Mouse (Mus musculus) limb, embryonic 10.5 days (tissue): ENCODE data around the gene Peli2. TPM values are rescaled to one million over a fixed set of nuclear protein-coding genes. Genes with fewer than 3 reads are reported as not detected.

ENCODE experiments used
- DNase-seq: peaks from one replicate; pipeline ENCODE4 v3.0.0-alpha.2; 2017; ENCODE audit warnings: low spot score
- H3K27ac ChIP-seq: fragments of 300-500 bp; sonication (generic); 2 replicates; pipeline ENCODE4 v1.5.1; 2016; ENCODE audit warnings: mild to moderate bottlenecking
- H3K27me3 ChIP-seq: fragments of 300-500 bp; sonication (generic); 2 replicates; pipeline ENCODE4 v1.6.1; 2016; ENCODE audit warnings: low read depth, mild to moderate bottlenecking; ENCODE audit not compliant: poor library complexity, severe bottlenecking
- H3K36me3 ChIP-seq: fragments of 300-500 bp; sonication (generic); 2 replicates; pipeline ENCODE4 v1.6.1; 2016; ENCODE audit warnings: mild to moderate bottlenecking, moderate library complexity
- H3K4me1 ChIP-seq: fragments of 300-500 bp; sonication (generic); 2 replicates; pipeline ENCODE4 v1.6.1; 2016
- H3K4me3 ChIP-seq: fragments of 300-500 bp; sonication (generic); 2 replicates; pipeline ENCODE4 v1.5.1; 2016; ENCODE audit warnings: mild to moderate bottlenecking, moderate library complexity
- H3K9me3 ChIP-seq: fragments of 300-500 bp; sonication (generic); replicated peaks from 2 replicates; pipeline ENCODE4 v1.6.1; 2016; ENCODE audit warnings: mild to moderate bottlenecking
- WGBS: fragments of 180-500 bp; shearing (Covaris S2); methylation state at CpG from one replicate; pipeline ENCODE4 v1.1.7; 2016; 5-methylcytosine and 5-hydroxymethylcytosine counted together
- polyA plus RNA-seq: library from polyadenylated mRNA; unstranded; fragments of >200 nt; fragmentation: Nextera tagmentation; extraction: Ambion mirVana; gene quantifications from 2 replicates; pipeline ENCODE4 v1.2.1, GENCODE M21; 2016

Peli2 gene
- polyA plus RNA-seq, 1 experiment from 2014 or later: 7.3 TPM

DNA sequence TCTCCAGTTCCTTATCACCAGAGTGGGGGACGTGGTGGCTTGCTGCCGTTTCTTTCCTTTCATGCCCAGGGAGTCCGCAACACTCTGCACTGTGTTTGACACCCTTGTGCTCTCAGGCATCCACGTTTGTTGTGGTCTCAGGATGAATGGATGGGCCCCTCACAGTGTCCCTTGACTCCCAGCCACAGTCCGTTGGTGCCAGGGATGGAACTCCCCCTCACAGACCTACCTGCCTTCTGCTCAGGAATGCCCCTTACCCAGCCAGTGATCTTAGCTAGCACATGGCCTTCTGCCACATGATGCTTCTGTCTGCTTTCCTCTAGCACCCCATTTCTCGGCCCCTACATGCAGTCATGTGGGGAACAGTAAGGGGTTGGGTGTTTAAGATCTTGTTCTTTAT lies 65.7 kb downstream of the Peli2 start:
- Histone ChIP-seq H3K36me3 (peaks cover 22% of the 10 kb centered on the region), H3K27ac (no peak overlapping the region), H3K4me3 (no peak overlapping the region), H3K9me3 (no peaks in the 10 kb centered on the region), H3K4me1 (peaks cover 11% of the 10 kb centered on the region; the same call in 1 of the 2 replicates), H3K27me3 (no peaks in the 10 kb centered on the region)
- WGBS: 85% methylated on average over 6 of the region's 6 CpGs
- no peak for DNase-seq

DNA sequence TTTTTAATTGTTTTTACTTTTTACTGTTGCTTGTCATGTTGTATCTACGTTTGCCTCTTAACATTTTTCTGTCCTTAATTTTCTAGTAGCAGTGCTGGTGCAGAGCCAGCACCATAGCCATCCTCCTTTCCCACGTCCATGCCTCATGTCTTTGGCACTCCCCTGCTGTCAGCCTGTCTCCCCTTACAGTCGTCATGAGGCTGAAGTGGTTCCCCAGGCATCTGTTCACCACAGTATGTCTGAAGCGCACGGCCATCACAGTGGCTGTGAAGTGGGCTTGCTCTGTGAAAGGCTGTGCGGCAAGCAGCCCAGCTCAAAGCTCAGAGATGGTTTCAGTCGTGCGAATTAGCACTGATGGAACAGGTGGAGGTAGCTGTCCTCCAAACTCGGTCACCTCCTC lies 66.5 kb downstream of the Peli2 start:
- peaks cover 19% of the 10 kb centered on the region for H3K36me3 ChIP-seq
- WGBS: 84% methylated on average over 9 of the region's 9 CpGs
- no peaks in the 10 kb centered on the region for H3K9me3 ChIP-seq
- no peak overlapping the region for H3K27ac ChIP-seq
- no peaks in the 10 kb centered on the region for H3K27me3 ChIP-seq
- H3K4me3 ChIP-seq: no peak overlapping the region
- peaks cover 11% of the 10 kb centered on the region; the same call in 1 of the 2 replicates for H3K4me1 ChIP-seq
- no peak for DNase-seq

DNA sequence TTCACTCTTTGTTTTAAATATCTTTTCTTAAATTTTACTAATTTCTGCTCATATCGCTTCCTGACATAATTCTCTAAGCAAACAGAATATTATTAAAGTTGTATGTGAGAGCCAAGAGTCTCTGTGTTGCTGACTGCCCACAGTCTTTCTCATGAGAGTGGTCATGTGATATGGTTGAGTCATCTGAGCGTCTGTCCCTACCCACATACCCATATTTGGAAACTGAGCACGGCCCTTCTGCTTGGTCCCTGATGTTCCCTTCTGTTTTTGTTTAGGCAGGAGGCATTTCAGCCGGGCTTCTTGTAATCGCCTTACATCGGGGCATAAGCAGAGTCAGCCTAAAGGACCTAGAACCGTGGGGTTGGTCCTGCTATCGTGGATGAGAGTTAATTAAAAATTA lies 68.7 kb downstream of the Peli2 start:
- no peak overlapping the region for H3K4me3 ChIP-seq
- H3K4me1 ChIP-seq: peaks cover 11% of the 10 kb centered on the region; the same call in 1 of the 2 replicates
- peaks cover 11% of the 10 kb centered on the region for H3K36me3 ChIP-seq
- no peaks in the 10 kb centered on the region for H3K9me3 ChIP-seq
- no peak overlapping the region for H3K27ac ChIP-seq
- 57% methylated on average over 8 of the region's 8 CpGs for WGBS
- DNase-seq: no peak
- H3K27me3 ChIP-seq: no peaks in the 10 kb centered on the region

DNA sequence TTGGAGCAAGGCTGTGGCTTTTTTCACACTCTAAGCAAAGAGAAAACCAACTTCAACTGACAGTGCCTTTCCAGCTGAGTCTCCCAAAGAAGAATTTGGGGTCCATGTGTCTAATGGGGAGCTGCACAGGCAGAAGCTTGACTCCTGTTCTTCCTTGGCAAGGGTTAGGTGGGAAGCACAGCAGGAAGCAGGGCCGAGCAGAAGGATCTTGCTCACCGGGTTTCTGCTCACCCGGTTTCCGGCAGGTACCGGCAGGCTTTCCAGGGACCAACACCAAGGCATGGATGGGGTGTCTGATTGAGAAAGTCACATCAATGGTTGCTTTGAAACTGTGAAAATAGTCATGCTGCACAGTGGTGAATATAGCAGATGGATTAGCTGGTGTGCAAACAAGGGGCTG lies 70.3 kb downstream of the Peli2 start:
- H3K27ac ChIP-seq: no peak overlapping the region
- H3K27me3 ChIP-seq: no peaks in the 10 kb centered on the region
- DNase-seq: no peak
- peaks cover 11% of the 10 kb centered on the region; the same call in 1 of the 2 replicates for H3K4me1 ChIP-seq
- H3K9me3 ChIP-seq: no peaks in the 10 kb centered on the region
- no peaks in the 10 kb centered on the region for H3K36me3 ChIP-seq
- 95% methylated on average over 5 of the region's 5 CpGs for WGBS
- H3K4me3 ChIP-seq: no peak overlapping the region

DNA sequence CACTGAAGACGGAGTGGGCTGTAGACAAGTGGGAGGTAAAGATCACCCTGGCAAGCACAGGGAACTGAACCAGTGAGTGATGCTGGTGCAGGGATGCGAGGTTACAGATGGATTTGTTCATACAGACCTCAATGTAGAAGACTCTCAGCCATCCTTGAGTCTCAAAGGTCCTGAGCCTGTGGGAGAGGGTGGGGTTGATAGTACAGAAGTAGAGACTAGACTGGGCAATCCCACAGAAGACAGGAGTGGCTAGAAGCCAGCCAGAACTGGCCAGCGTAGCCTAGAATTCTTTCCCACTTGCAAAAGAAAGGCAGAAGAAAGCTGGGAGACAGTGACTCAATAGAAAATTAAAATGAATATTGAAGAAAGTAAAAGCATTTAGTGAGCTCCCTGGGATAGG lies 71.3 kb downstream of the Peli2 start:
- Histone ChIP-seq H3K9me3 (no peaks in the 10 kb centered on the region), H3K27me3 (no peaks in the 10 kb centered on the region), H3K27ac (no peak overlapping the region), H3K4me3 (no peak overlapping the region), H3K4me1 (peaks cover 11% of the 10 kb centered on the region; the same call in 1 of the 2 replicates), H3K36me3 (no peaks in the 10 kb centered on the region)
- 91% methylated on average over 3 of the region's 3 CpGs for WGBS
- DNase-seq: no peak

DNA sequence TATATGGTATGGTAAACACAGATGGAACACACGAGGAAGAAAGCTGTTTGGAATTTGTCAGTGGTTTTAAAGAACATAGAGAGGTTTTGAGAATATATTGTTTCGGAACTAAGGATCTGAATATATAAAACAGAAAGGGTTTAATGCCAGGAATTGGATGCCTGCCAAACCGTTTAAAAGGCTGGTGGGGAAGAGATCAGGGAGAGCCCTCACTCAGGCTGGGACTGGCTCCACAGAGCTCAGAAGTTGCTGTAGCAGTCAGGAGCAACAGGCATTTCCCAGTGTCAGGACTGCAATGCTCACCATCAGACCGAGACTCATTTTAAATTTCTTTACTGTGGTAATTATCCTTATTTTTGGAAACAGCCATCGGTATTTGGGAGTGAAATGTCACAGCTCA lies 76.2 kb downstream of the Peli2 start:
- 79% methylated on average over 5 of the region's 5 CpGs for WGBS
- no peak for DNase-seq
- Histone ChIP-seq H3K27me3 (no peaks in the 10 kb centered on the region), H3K9me3 (no peaks in the 10 kb centered on the region), H3K27ac (no peak overlapping the region), H3K4me3 (no peak overlapping the region), H3K4me1 (peaks cover 25% of the 10 kb centered on the region), H3K36me3 (no peaks in the 10 kb centered on the region)

DNA sequence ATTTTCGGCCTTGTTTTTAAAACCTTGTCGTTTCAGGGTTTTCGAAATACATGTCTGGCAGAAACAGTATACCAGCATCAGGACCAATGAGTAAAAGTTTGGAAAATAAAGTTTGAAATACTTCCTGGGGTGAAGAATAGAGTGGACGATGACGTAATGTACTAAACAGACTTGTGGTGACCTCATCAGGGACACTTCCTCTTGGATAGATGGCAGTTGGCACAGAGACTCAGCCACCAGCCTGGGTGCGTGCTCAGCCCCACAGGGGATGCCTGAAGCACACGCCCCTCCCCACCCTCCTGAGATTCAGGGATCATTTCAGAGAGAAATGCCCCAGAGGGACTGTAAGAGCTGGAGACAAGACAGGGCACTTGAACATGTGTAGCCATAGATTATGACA lies 76.7 kb downstream of the Peli2 start:
- Histone ChIP-seq H3K36me3 (no peaks in the 10 kb centered on the region), H3K27me3 (no peaks in the 10 kb centered on the region), H3K27ac (no peak overlapping the region), H3K4me3 (no peak overlapping the region), H3K9me3 (no peaks in the 10 kb centered on the region), H3K4me1 (peaks cover 30% of the 10 kb centered on the region)
- 90% methylated on average over 7 of the region's 7 CpGs for WGBS
- no peak for DNase-seq

DNA sequence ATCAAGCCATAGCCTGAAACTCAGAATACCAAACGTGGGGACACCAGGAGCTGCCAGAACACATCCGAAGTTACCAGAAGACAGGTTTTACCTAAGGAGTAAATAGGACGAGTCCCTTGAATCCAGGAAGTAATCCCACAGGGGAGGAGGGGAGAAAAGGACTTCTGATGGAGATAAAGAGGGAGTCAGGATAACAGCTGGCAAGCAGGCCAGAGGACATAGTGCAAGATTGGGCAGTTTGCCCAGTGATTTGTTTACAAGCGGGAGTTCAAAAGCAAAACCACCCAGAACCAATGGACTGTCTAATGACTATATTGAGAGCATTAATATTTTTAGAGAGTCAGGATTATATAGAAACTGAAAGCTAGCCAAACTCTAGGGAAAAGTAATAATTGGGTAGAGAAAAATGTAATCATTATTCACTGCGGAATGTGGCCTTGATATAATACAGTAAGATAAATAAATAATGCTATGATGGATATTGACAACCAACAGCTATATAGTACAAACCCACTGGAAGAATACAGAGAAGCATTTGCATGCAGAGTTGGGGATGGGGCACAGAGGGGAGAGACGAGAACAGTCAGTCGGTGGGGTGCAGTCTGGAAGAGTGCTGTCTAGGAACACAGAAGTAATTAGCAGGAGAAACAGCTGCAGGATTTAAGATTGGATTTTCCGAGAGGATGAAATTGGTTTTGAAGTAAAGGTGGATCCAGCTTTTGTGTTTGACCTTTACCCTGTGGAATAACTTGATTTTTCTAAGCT lies 77.7 kb downstream of the Peli2 start:
- Histone ChIP-seq H3K27ac (no peak overlapping the region), H3K27me3 (no peaks in the 10 kb centered on the region), H3K36me3 (no peaks in the 10 kb centered on the region), H3K4me1 (peaks cover 36% of the 10 kb centered on the region), H3K4me3 (no peak overlapping the region), H3K9me3 (no peaks in the 10 kb centered on the region)
- 69% methylated on average over 8 of the region's 8 CpGs for WGBS
- DNase-seq: no peak

DNA sequence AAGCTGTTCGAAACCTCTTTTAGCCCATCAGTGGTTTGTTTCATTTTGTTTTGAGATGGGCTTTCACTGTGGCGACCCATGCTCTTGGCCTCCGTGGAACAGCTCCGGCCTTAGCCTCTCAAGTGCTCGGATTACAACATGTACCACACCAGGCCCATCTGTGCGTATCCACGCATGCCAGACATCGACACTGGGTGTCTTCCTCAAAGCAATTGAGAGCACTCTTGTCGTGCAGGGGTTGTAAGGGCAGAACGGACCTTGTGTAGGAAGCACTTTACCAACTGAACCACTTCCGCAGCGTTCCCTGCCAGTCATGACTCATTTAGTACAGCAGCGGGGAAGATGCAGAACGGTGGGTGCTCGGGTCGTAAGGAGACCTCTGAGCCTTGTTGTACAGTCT lies 78.3 kb downstream of the Peli2 start:
- Histone ChIP-seq H3K4me1 (peaks cover 36% of the 10 kb centered on the region), H3K27ac (no peak overlapping the region), H3K27me3 (no peaks in the 10 kb centered on the region), H3K9me3 (no peaks in the 10 kb centered on the region), H3K4me3 (no peak overlapping the region), H3K36me3 (no peaks in the 10 kb centered on the region)
- DNase-seq: no peak
- 64% methylated on average over 16 of the region's 16 CpGs for WGBS

DNA sequence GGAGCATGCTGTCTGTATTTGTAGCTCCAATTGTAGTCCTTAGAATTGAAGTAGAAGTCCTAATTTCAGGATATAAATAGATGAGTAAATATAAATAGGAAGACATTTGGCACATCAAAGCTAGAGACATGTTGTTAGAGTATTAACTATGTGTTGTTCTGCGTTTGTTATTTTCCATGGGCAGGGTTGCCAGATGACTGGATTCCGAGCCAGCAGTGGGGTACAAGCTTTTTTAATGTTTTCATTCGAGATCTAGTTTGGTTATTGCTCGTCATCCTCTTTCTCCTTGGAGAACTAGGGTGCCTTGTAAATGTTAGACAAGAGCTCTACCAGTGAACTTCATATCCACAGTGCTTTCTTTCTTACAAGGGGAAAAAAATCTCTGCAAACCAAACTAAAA lies 78.9 kb downstream of the Peli2 start:
- Histone ChIP-seq H3K4me3 (no peak overlapping the region), H3K9me3 (no peaks in the 10 kb centered on the region), H3K36me3 (no peaks in the 10 kb centered on the region), H3K27ac (no peak overlapping the region), H3K4me1 (peaks cover 36% of the 10 kb centered on the region), H3K27me3 (no peaks in the 10 kb centered on the region)
- WGBS: 87% methylated on average over 4 of the region's 4 CpGs
- DNase-seq: no peak

DNA sequence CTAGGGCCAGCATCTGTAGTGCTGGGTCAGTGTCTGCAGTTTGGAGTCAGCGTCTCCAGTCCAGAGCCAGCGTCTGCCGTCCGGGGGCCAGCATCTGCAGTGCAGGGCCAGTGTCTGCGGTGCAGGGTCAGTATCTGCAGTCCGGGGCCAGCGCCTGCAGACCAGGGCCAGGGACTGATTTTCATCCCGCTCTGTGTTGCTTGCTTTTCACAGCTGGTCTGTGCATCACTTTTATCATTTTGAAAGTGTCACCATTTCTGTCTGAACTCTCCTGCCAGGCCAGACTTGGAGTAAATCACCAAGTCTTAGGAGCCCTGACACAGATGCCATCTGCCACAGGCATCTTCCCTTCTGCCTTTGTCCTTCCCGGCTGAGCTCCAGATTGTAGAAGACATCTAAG lies 79.7 kb downstream of the Peli2 start:
- Histone ChIP-seq H3K4me3 (no peak overlapping the region), H3K27ac (0 out of 2 replicates have a peak overlapping the region, but pooled peaks have one; percentile 34), H3K4me1 (peaks cover 41% of the 10 kb centered on the region), H3K9me3 (no peaks in the 10 kb centered on the region), H3K36me3 (no peaks in the 10 kb centered on the region), H3K27me3 (no peaks in the 10 kb centered on the region)
- DNase-seq: no peak
- WGBS: 76% methylated on average over 9 of the region's 9 CpGs

DNA sequence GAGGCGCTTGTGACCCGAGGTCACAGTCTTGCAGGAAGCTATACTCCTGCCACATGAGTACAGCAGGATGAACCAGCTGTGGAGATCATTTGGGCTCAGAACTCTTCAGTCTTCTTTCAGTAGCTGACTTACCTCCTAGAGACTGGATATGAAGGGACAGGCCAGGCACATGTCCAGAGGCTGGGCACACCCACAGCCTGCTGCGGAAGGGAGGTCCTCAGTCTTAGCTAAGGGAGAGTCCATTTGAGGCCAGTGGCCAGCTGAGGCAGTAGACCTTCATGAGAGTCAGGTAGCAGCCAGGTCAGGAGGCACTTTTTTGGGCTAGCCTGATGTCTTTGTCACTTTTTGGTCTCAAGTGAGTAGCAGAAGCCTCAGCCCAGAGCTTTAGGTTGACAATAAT lies 80.2 kb downstream of the Peli2 start:
- WGBS: 86% methylated on average over 3 of the region's 3 CpGs
- no peak overlapping the region for H3K27ac ChIP-seq
- no peaks in the 10 kb centered on the region for H3K9me3 ChIP-seq
- DNase-seq: no peak
- no peaks in the 10 kb centered on the region for H3K36me3 ChIP-seq
- H3K4me3 ChIP-seq: no peak overlapping the region
- H3K27me3 ChIP-seq: no peaks in the 10 kb centered on the region
- H3K4me1 ChIP-seq: peaks cover 46% of the 10 kb centered on the region

DNA sequence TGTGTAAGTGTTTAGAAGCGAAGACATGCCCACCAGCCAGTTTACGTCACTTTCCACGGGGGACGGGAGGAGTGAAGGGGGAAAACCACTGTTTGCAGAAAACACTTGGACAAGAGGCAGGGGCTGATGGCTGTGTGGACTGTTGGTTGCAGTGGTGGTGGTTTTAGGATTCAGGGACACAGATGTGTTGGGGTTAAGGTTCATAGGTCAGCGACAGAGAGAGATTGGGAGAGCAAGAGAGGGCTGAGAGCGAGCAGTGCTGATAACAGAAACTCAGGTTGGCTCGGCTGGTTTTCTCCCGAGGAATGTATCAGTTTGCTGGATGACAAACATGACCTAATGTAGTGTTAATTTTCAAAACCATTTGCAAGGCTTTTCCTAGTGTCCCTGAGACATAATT lies 80.8 kb downstream of the Peli2 start:
- Histone ChIP-seq H3K27ac (no peak overlapping the region), H3K4me1 (peaks cover 46% of the 10 kb centered on the region), H3K27me3 (no peaks in the 10 kb centered on the region), H3K4me3 (no peak overlapping the region), H3K36me3 (no peaks in the 10 kb centered on the region), H3K9me3 (no peaks in the 10 kb centered on the region)
- WGBS: 80% methylated on average over 8 of the region's 8 CpGs
- no peak for DNase-seq
